Mouse (Mus musculus) CD8-positive naive resting alpha-beta T cell, adult 57 days (primary cell): Measurements from ENCODE around the gene Gsx2. TPM values are rescaled to one million over a fixed set of nuclear protein-coding genes. Genes with fewer than 3 reads are reported as not detected.

Experiments
- total RNA-seq: library from RNA; stranded (reverse); gene quantifications from one replicate; pipeline ENCODE4 v1.2.4, GENCODE M21; 2023

Gsx2 gene
- total RNA-seq: not detected

GRCm38 (mm10) chr5:75075383-75075941 lies at the start of gene Gsx2:
Gsx2 (plus strand) TSS chr5:75075601.

DNA sequence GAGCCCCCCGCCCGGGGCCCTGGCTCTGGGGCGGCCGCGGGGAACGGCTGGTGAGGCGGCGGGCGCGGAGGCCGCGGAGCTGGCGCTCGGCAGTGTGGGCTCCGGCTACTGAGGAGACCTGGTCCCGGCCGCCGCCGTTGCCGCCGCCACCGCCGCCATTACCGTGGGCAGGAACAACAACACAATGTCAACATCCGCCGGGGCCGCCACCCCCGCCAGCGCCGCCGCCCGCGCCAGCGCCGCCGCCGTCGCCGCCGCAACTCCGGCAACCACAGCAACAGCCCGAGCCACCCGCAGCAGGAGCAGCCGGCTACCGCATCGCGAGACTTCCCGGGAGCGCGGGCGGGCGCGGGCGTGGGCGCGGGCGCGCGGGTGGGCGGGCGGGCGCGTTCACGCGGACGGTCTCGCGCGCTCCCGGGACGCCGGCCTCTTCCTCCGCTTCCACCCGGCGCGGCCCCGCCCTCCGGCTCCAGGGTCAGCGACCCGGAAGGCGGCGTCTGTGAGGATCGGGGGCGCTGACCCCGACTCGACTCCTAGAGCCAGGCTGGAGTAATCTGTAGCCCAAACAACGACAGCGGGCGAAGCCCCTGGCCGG lies 31.0 kb upstream of the Gsx2 start, which contains the start of gene Chic2:
Gene Chic2 (minus strand): TSS at position 465 of the 595 bp plus-strand sequence.

Other genes with a start within 250 kb of the Gsx2 start
- 58.4 TPM for gene Chic2, start 30.8 kb upstream of the Gsx2 start, total RNA-seq
- not detected for gene Pdgfra, start 76.7 kb downstream of the Gsx2 start, total RNA-seq